Mouse (Mus musculus) B cell, adult 2 months (primary cell): ENCODE measurements around the gene Atp2b2.

Experiments used
- DNase-seq, 2 experiments: peaks; one replicate each; pipeline ENCODE4 v3.0.0; 2022

Gene Atp2b2

DNA sequence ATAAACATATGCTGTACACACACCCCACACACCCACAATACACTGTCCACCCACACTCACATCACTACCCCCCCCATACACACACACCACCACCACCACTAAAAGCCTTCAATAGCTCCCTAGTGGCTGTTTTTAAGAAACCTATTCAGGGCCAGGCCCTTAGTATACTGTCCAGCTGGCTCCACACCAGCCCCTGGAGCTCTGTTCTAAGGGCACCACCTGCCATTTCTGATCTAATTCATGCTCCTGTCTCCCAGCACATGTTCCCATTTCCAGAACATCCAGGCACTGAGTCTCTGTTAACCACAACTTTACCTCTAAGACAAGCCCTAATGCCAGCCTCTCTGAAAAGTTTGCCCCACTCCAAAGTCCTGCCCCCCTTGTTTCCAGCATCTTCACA lies 186.8 kb downstream of the Atp2b2 start:
- no peak for DNase-seq

DNA sequence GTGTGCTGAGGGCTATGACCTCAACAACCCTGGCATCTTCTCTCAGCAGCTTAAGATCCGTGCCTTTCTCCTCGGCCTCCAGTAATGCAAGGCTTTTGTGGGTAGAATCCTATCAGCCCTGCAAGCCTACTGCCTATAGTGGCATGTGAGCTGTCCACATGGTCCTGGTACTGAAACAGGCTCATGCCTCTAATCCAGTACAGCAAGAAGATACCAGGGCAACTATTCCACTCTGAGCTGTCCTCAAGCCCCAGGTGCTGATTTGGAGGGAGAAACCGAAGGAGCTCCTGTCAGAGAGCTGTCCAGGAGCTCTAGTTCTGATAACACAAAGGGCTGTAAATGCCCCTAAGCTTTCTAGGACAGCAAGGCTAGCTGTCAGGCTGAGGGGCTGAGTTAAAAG lies 190.1 kb downstream of the Atp2b2 start:
- DNase-seq: peak; percentile 30 to 36

DNA sequence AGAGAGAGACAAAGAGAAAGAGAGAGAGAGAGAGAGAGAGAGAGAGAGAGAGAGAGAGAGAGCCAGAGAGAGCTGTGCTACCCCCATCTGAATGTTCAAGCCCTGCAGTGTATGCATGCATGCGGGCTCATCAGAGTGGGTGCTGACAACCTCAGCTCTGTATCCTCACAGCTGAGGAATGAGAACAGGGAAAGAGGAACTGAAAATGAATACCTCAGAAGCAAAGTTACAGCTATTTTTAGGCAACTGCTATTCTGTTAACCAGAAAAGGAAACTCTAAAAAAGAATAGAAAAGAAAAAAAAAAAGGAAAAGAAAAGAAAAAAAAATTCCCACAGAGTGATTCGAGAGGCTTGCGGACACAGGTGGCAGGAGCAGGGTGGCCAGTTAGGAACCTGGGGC lies 192.6 kb downstream of the Atp2b2 start:
- DNase-seq: peak; percentile 31

DNA sequence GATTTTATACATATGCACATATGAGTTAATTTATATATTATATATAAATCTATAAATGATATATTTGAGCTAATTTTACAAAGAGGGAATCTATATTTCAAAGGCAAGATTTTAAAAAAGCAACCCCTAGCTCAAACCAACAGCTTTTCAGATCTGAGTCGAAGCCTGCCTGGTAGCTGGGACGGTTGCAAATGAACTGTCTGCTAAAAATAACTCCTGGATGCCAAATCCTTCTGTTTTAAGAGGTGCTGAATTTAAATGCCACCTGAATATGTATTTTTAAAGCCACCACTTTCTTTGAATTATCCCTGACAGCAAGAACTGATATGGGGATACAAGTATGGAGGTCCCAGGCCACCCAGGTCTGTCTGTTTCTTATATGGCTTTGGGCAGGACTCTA lies 193.8 kb downstream of the Atp2b2 start:
- DNase-seq: no peak

DNA sequence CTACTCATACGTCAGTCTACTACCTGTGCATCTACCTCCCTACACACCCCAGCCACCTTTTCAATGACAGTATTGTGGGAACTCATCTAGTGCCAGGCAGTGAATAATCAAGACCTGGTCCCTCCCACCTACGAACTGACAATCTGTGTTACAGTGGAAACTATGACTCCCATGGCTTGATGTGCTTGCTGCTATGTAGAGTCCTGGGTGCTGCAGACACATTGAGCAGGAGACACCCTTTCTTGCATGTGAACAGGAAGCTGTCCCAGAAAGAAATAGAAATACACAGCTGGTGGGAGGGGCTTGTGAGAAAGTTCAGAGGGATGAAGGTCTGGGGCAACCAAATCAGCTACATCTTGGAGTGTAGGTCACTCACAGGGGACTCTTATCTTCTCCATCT lies 195.3 kb downstream of the Atp2b2 start:
- no peak for DNase-seq

DNA sequence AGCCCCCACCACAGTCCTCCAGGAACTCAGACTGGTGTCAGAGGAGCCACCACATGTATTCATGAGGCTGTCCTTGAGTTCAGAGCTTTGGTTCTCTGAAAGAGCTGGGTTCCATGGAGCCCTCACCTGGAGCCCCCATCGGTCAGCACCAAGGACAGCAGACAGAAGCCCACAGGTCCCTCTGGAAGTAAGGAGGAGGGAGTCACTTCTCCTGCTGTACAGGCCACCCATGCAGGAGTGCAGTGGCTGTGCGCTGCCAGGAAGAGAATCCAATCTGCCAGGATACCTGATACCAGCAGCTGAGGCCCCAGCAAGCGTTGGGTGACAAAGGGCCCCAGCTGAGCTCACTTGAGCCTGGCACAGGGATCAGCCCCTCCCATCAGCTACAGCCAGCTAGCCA lies 199.2 kb downstream of the Atp2b2 start:
- no peak for DNase-seq

DNA sequence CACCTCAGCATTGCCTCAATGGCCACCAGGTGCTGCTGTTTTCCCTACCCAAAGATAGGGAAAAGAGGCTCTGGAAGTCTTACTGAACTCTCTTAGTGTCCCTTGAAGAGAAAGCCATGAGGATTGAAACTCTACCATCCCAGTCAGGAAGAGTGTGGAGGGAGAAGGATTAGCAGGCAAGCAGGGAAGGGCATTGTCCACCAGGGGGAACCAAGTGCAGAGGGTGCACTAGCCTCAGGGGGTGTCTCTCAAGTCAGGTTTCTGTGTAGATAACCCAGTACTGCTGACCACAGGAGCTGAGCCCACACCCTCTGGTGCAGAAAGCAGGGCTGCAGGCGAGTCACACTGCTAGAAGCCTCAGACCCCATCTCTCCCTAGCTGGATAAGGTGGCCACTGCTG lies 203.9 kb downstream of the Atp2b2 start:
- no peak for DNase-seq

DNA sequence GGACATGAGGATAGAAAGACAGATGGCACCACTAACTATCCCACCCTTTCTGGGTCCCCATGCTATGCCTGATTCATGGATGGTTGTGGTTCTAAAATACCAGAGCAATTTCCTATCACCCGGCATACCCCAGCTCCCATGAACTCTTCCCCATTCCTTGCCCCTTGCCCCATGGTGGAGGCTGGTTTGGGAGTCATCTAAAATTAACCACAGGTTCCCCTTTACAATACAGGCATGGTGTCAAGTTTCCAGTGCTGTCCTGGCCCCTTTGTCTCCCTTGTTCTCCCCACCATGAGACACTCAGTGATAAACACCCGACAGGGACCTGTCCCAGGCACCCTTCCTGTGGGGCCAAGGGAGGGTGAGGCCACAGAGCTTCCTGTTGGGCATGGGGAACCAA lies 204.7 kb downstream of the Atp2b2 start:
- DNase-seq: no peak

DNA sequence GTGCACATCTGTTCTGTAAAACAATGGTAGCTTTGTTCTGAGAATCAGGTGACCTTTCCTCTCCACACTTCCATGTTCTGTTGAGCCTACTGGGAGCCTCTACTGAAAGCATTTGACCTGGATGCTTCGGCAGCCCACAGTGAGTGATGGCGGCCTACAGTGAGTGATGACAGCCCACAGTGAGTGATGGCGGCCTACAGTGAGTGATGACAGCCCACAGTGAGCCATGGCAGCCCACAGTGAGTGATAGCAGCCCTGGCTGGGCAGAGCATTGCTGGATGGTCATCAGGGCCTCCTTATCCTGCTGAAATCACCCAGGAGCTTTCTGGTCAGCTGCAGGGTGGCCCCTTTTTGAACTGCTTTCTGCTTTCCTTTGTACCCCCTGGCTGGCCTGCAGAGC lies 205.9 kb downstream of the Atp2b2 start:
- no peak for DNase-seq

DNA sequence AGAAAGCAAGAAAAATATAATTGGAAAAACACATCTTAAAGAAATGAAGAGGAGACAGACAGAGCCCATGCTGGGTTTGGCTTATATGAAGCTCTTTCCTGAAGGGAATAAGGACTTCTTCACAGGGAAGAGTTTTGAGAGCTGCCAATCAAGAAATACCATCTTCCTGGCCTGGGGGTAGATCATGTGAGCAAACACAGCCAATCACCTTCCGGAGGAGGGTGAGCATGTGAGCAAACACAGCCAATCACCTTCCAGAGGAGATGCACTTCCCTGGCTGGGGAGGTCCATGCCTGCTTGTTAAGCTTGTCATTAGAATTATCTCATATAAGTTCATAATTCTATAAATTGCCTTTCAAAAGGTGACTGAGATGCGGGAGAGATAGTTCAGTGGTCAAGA lies 211.9 kb downstream of the Atp2b2 start:
- no peak for DNase-seq

DNA sequence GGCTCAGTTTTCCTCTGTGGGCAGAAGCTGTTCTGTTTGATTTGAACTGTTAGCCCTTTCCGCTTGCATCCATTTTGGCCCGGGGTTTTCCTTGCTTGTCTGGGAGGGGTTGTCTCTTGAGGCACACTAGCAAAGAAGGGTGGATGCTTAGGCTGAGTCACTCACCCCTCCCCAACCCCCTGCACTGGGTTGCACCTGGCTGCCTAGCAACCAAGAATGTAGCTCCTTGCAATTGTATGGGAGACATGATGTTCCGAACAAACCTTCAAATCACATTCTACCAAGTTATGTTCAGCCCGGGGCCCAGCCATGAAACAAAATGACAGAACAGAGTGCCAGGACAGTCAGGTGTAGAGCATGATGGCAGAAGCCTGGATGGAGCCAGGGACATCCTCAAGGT lies 215.1 kb downstream of the Atp2b2 start:
- no peak for DNase-seq

DNA sequence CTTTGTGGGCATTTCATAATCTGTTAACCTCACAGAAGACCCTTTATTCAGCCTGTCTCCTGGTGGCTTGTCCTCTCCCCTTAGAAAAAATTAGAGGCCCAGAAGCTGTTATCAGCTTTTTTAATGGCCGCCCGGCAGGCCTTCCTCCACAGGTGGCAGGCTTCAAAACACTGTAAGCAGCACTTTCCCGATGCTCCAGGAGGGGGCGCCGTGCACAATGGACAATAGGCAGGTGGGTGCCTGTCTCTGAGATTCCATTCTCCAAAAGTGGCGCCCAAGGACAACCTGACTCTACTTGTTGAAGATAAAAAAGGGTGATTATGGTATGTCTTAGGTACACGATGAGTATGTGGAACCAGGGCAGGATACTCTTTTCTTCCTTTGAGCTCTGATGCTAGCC lies 220.0 kb downstream of the Atp2b2 start:
- peak; percentile 71 to 76 for DNase-seq

DNA sequence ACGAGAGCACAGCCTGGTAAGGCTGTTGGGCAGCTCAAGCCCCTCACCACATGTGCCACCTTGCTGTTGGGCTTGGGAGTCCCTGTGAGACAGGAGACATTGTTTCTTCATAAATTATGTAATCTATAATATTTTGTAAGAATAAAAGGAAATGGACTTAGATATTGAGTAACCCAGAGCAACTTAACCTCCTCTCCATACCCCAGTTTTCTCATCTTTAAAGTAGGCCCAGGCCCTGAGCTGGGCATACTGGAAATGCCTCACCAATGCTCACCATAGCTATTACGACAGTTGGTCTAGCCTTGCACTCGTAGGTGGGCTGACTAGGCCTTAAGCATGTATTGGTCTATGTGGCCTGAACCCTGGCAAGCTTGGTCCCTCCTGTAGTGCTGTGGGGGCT lies 225.7 kb downstream of the Atp2b2 start:
- DNase-seq: no peak

DNA sequence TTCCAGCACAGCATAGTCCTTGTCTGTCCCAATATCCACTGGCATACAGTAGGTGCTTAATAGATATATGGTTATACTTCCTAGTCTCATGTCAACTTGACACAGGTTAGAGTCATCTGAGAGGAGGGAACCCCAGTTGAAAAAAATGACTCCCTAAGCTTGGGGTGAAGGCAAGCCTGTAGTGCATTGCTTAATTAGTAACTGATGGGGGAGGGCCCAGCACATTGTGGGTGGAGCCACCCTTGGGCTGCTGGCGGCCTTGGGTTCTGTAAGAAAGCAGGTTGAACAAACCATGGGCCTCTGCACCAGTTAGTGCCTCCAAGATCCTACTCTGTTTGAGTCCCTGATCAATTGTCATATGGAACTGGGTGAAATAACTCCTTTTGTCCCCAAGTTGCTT lies 231.0 kb downstream of the Atp2b2 start:
- DNase-seq: no peak

DNA sequence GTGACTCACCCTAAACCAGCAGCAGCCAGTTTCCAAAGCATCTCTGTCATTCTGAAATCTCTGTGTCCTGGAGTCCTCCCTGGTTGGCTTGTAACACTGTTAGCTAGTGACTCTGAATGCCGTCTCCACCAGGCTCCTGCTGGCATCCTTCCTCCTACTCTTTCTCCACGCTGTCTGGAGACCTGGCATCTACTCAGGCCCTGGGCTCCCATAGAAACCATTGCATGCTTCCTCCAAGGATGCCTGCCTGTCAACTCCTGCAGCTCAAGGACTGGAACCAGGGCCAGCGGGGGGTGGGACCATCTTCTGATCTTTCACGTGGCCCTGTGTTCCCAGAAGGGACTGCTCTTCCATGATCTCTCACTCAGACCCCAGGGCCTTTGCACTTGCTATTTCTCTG lies 231.7 kb downstream of the Atp2b2 start:
- no peak for DNase-seq

DNA sequence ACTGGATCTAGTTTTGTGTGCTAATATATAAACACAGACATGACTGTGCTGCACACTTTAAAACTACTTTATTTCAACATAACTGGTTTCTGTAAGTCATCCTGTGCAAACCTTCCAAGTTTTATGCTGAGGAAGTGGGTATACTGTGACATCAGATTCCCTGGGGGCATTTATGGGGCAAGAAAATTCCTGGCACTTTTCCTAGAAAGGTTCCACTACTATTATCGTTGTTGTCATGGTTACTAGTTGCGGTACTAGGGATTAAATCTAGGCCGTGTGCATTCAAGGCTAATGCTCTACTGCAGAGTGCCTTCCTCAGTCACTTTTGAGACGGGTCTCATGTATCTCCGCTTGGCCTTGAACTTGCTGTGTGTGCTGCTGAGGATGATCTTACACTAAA lies 236.2 kb downstream of the Atp2b2 start:
- DNase-seq: no peak

DNA sequence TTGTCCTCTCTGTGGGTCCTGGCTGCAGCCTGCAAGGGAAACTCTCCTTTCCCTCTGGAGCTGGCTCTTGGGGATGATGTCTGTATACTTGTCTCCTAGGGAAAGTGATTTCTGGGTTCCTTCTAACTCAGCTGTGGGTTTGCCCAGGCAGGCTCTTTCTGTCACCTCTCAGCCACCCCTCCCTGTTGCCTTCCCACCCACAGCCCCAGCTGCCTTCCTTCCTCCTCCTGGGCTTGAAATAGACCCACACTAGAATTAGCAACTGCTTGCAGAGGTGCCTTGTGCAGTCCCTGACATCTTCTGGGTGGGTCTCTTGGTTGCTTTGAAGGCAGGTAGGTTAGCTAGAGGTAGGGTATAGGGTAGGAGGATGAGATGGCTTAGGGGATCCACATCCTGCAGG lies 241.2 kb downstream of the Atp2b2 start:
- DNase-seq: no peak

DNA sequence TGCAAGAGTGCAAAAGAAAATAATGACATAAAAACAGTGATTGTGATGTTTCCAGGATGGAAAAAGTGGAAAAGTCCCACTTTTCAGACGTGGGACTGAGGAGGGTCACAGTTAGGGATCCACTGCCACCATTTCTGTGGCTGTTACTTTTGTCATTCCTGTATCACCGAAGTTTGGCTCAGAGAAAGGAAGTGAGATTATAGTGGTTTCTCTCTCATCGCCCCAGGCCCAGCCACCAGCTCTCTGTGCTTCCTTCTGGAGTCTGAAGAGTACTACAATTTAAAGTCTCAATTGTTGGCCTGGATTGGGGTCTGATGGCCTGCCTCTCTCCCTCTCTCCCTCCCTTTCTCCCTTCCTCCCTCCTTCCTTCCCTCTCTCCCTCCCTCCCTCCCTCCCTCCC lies 242.5 kb downstream of the Atp2b2 start:
- DNase-seq: no peak

DNA sequence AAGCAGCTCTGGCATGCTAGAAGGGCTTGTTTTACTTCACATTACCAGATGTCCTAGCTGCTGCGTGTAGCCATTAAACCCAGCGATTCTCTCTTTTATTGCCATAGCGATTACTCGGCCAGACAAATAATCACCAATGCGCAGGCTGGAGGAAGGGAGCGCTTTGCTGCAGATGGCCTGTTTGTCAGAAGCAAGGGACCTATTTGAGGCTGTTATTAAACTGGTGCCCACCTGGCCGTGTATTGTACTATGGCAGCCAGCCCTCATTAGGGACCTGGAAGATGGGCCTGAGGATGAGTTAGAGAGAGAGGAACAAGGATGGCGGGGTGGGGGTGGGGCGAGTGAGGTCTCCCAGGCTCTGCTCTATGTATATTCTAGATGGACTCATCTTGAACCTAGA lies 243.1 kb downstream of the Atp2b2 start:
- DNase-seq: no peak

DNA sequence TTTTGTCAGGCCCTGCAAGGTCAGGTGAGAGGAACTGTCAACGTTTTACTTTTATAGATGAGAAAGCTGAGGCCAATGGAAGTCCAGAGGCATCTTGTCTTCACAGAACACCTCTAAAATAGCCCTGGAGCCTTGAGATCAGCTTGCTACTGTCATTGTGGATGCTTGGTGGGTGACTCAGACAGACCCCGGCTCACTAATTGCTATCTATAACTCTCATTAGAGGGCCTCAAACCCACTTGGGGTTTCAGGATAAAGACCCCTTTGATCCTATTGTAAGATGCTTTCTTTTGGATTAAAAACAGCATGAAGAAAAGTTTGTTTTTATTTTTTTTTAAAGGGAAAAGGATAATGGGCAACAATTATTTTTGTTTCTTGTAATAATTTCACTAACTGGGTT lies 243.5 kb downstream of the Atp2b2 start:
- no peak for DNase-seq

DNA sequence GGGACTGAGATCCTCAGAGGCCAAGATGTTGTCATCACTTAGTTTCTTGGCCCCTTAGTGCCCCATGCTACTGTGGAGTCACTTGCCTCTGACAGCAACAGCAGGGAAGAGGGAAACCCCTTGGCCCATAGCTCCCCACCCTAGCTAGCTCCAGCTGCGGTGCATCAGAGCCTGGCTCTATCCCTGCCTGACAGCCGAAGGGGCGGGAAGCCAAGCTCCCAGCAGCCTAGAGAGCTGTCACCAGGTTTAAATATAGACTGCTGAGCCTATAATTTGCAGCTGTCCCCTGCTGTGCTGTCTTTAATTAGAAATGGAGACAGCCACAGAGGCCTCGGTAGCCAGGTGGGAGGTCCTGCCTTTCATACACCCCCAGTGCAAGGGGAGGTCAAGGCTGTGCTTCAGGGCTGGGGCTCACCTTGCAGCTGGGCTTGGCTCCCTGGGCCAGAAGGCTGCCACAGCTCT lies 247.1 kb downstream of the Atp2b2 start:
- no peak for DNase-seq

DNA sequence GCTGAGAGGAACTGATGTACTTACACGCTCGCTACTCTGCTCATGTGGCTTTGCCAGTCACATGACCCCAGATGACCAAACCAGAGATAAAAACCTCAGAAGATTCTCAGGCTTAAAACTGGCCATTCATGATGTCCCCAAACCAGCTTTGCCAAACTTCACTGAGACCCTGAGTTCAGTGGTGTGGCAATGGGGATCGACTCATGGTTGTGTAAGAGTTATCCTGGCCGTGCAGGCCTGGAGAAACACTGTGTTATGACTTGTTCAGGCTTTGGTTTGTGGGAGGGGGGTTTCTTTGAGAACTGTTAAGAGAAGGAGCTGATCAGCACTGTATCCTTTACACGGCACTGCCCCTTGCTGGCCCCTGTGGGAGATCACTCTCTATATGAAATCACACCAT lies 250.0 kb downstream of the Atp2b2 start:
- DNase-seq: no peak

DNA sequence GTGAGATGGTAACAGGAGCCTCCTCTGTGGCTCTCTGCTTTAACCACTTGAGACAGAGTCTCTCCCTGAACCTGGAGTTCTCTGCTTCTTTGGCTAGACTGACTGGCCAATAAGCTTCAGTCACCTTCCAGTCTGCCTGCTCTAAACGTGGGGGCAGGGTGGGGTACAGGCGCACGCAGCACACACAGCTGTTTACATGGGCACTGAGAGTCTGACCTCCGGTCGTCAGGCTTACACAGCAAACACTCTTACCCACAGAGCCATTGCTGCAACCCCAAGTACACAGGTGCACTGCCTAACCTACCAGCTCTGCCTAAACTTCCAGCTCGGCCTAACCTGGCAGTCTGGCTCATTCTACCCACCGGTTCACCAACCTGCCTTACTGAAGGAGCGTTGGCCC lies 251.4 kb downstream of the Atp2b2 start:
- no peak for DNase-seq

DNA sequence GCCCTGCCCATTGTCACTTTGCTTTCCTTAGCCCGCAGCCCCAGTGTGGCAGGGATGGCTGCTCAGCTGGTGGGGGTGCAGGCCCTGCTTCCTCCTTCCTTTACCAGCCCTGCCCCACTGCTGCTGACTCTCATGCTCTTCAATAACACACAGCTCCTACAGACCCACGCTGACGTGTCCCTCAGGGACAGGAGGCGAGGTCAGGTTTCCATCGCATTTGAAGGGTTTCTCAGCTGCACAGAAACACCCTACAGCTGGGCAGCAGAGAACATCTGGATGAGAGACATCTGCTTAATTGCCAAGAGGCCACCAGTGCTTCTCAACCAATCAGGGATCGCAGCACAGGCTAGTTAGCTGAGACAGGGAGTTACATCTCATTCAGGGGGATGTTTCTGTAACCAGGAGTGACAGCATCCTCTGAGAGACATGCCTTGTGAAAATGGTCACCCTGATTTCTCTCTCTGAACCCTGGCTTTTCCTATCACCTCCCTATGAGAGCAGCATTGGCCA lies 254.9 kb downstream of the Atp2b2 start:
- DNase-seq: no peak

DNA sequence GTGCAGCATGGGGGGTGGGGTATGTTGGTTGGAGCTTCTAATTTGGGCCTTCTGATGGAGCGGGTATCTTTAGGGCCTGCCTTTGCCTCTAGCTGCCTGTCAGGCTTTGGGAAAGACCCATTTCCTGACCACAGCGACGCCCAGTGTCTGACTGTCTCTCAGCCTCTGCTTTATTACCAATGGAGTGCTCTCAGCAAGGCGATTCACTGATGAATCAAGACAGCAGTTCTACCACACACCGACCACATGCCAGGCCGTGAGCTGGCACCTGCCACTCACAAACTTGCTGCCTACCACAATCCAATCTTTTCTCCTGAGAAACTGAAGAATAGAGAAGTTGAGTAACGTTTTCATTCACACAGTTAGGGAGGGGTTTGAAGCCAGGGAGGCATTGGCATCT lies 256.8 kb downstream of the Atp2b2 start:
- no peak for DNase-seq

DNA sequence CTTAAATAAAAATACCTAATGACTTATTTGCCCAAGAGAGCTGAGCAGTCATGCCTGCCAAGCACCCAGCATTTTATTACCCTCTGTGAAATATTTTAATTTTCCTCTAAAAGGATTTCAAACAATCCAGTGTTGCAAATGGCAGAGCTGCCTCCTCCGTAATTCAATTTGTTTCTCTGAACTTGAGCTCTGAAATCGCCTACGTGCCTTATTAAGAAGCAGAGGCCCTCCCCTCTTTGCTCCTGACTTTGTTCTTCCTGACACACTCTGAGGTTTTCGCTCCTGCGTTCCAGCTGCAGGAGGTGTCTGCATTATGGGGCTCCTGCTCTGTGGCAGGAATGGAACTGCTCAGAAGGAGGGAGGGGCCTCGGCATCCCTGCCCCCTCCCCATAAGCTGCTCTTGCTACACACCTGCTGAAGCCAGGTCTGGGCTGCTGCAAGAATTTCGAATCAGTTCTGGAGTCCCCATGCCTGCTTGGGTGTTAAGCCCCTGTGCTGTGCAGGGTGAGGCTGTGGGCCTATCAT lies 264.1 kb downstream of the Atp2b2 start:
- DNase-seq: no peak
